Mouse (Mus musculus): Measurements from ENCODE around the gene Gm47289.
A peak's percentile ranks its signal among the peaks of the same experiment; 100 is the strongest.

Gm47289 gene

DNA sequence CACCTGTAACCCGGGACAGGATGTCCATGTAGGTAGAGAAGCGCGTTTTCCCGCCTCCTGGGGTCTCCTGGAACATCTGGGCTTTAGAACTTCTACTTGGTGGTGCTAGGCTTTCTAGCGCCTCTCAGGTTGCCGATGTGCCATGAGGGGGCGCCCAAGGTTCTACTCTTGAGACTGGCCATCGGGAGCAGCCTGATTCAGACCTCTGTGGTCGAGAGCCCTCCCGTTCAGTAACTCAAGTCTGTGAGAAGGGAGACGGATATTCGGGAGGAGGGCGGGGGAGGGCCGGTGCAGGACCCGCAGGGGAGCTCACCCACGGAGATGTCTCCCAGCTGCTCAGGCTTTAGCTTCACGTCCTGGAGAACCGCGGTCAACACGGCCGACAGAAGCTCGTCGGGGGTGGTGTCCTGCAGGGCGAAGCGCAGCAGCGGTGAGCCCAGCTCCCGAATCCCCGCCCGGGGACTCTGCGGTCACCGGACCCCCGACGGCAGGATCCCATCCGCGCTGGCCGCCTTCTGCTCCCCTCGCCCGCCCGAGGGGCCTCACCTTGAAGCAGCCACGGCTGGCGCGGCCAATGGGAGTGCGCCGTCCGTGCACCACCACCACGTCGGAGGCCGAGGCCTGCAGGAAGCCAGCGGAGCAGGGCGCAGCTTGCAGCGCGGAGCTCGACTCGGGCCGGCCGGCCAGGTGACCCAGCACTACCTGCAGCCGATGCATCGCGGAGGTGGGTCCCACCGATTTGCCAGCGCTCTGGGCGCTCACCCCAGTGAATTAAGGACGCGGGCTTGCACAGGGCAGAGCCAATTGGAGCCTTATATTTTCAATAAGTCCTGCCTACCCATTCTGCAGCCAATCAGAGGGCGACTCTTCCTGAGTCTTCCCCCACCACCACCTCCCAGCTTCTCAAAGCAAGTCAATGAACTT lies 2.4 kb upstream of the Gm47289 start, which contains the start of gene Acaa1b:
TSS of gene Acaa1b (minus strand) at position 816 of the 924 bp plus-strand sequence.
- peak; percentile 28 for ATAC-seq (ENCODE audit: insufficient number of reproducible peaks, low FRiP score, low TSS enrichment)

DNA sequence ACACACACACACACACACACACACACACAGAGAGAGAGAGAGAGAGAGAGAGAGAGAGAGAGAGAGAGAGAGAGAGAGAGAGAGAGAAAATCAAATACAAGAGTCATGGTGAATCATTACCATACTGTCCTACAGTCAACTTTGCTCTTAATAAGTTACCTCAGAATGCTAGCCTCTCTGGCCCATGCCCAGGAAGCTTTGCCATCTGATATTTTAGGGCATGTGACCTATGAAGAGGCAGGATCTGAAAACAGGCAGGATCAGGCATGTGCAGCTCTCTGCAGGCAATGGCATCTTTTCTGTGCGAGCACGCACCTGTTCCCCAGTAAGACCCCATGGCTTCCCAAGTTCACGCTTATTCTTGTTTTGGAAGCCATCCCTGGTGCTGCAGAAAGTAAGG lies 1.7 kb downstream of the Gm47289 start:
- ATAC-seq (ENCODE audit: insufficient number of reproducible peaks, low FRiP score, low TSS enrichment), result no peak

DNA sequence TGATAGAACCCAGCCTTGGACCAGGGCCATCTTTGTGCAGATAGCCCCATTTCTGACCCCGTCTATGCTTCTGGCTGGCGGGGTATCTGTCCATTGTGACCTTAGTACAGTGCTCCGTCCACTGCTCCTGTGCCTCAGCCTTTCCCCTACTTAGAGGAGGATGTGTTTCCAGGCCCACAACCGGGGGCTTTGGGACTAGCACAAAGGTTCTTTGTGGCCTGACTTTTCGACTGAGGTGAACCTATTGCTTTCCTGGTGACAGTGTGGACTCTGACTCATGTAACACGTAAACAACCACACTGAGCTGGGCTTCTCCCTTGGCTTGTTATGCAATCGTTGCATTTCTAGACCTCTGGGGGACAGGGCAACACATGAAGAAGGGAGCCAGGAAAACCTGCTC lies 5.8 kb downstream of the Gm47289 start:
- no peak for ATAC-seq (ENCODE audit: insufficient number of reproducible peaks, low FRiP score, low TSS enrichment)

DNA sequence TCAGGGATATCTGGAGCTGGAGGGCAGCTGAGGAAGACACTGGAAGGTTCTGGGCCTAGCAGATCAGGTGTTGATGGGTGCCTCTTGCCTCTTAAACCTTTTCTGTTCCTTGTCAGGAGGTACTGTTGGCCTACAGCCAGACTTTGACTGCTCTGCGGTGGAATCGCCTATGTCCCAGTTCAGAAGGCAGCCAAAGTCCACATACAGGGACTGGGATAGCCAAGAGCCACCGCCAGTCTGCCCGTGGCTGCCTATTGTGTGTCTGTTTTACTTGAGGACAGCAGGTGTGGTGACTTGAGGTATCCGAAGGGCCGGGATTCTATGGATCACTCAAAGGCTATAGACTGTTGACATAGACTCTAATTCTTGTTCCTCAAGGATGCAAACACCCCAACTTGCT lies 6.6 kb downstream of the Gm47289 start:
- ATAC-seq (ENCODE audit: insufficient number of reproducible peaks, low FRiP score, low TSS enrichment), result no peak

DNA sequence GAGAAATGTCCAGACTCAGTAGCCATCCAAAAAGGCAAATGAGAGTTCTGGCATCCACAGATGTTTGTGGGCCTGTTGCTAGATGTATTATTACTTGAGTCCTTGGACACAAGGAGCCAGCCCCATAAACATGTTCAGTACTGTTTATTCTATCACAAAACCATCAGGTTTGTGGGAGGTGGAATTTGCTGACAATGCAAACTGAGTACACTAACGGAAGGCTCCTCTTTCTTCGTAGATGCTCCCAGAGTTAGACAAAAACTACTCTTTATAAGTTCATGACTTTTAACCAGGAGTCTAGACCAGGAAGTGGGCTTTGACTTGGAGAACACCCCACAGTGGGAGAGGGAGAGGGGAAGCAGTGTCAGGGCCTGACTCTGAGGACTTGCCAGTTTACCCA lies 8.6 kb downstream of the Gm47289 start:
- no peak for ATAC-seq (ENCODE audit: insufficient number of reproducible peaks, low FRiP score, low TSS enrichment)

DNA sequence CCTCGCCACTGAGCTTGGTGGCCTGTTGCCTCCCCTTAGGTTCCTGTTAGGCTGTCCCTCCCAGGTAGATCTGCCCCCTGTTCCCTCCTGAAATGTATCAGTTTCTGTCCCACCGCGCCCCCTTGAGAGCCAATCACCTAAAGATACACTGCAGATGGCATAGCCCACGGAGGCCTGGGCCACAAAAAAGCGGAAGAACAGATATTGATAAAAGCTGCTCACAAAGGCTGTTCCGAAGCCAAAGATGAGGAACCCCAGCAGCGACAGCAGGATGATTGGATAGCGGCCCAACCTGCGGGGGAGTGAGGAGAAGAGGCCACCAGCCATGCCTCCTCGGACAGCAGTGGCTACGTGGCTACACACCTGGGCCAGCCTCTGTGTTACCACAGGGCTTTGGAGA lies 20.3 kb downstream of the Gm47289 start:
- no peak for ATAC-seq (ENCODE audit: insufficient number of reproducible peaks, low FRiP score, low TSS enrichment)

DNA sequence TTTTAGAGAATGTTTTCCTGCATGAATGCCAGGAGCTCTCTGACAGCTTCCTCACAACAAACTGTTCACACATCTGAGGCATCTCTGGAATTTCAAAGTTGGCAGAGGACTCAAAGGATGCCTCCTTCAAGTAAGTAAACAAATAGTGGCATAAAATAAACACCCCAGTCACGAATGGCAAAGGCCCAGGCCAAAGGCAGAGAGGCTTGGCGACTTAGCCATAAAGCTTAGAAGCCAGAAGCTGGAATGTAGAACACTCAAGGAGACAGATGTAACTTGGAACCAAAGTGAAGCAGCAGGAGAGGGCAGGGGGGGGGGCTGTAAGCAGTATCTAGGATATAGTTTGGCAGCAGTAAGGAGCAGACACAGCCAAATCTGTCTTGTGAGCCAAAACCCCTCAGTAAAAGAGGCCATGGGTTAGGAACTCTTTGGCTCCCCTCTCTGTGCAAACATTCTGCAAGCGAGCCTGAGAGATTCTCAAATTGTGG lies 22.3 kb downstream of the Gm47289 start:
- no peak for ATAC-seq (ENCODE audit: insufficient number of reproducible peaks, low FRiP score, low TSS enrichment)

DNA sequence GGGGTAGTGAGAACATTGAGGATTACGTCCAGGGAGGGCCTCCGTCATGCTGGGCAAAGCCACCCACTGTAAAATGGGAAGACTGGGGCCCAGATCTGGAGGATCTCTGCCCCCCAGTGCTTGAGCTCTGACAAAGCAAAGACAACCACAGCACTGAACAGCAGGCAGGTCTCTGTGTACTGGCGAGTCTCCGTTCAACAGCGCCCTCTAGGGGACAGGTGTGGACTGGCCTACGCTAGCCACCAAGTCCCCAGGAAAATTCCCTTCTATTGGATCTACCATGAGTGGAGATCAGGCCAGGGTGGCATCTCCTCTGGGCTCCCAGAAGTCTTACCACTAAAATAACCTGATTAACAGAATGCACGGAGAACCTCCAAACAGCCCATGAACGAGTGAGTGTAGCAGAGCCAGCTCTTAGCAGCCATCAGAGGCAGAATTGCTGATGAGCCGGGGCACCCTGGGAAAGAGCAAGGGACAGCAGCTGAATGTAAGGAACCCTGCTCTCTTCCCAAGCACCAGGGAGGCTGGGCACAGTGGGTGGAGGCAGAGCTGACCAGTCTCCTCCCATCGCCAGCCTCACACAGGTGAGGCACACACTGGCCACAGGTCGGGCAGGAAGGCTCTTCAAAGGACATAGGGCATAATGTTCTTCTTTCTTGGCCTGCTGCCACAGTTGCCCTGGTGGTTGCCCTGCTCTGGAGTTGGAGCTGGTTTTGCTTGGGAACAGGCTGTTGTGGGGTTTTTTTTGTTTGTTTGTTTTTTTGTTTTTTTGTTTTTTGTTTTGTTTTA lies 33.4 kb downstream of the Gm47289 start:
- no peak for ATAC-seq (ENCODE audit: insufficient number of reproducible peaks, low FRiP score, low TSS enrichment)

DNA sequence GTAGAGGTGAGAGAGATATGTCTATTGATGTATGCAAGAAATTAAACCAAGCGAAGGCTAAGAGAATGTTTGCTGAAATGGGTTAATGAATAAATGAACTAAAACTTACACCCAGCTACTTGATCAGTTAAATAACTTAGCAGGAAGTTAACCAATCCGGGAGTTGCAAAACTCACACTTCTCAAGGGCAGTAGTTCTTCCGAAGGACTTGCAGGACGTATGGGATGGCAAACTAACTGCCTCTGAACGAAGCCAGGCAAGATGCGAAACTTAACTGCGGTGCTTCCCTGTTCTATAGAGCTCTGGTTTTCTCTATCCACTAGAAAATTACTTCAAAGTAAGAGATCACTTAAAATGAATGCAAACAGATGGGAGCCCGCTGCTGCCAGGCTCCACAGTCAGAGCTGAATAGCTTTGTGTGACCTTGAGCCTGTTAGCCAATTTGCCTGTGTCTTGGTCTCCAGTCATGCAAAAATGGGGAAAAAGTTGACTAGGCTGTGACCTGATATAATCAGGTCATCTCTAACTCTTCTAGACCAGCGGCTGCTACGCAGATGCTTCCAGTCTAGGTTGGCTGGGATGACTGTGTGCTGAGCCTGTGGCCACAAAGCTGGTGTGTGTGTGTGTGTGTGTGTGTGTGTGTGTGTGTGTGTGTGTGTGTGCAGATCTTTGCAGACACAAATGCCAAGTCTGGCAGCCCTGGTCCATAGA lies 40.3 kb downstream of the Gm47289 start:
- no peak for ATAC-seq (ENCODE audit: insufficient number of reproducible peaks, low FRiP score, low TSS enrichment)

DNA sequence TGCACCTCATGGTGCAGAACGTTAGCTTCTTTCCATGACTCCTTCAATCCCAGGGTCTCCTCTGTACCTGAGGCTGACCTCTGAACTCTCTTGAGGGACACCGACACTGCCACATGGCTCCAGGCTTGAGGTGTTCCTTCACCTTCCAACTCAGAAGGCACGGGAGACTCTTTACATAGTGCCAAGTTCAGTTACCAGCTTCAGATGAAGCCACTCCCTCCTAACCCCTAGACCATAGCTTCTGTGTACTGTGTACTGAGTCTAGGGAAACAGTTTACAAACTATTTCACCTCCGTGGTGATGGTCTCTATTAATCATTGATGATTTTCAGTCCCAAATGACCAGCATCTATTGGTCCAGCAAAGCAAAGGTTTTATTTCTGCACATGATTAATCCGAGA lies 42.7 kb downstream of the Gm47289 start:
- no peak for ATAC-seq (ENCODE audit: insufficient number of reproducible peaks, low FRiP score, low TSS enrichment)

DNA sequence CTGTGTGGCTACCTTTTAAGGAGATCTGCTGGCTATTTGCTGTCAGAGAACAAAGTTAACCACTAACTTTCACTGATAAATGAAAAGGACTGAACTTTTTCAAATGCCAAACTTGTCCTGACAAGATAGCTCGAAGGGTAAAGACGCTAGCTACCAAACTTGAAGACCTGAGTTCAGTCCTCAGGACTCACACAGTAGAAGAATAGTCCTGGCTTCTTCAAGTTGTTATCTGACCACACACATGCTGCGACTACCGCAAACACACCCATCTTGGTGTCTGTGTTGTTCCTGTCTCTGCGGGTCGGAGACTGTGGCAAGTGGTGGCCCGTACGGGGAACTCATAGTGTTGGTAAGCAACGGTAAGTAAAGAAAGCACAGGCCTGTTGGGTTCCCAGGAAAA lies 44.7 kb downstream of the Gm47289 start:
- no peak for ATAC-seq (ENCODE audit: insufficient number of reproducible peaks, low FRiP score, low TSS enrichment)

DNA sequence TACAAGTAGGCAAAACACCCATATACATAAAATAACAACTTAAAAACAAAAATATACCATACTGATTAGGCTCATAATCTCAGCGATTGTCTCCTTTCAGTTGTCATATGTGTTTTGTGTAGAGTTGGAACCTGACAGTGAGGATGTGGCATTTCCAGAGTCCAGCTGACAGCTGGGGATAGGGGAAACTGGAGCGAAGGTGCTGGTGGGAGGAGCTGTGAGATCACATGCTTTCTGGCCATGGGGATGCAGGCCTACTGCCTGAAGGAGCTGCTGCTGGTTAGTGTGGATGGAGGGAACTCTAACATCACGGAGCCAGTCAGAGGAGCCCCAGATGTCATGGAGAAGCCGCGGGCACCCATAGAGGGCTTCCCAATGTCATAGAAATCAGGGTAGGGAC lies 46.8 kb downstream of the Gm47289 start:
- no peak for ATAC-seq (ENCODE audit: insufficient number of reproducible peaks, low FRiP score, low TSS enrichment)

DNA sequence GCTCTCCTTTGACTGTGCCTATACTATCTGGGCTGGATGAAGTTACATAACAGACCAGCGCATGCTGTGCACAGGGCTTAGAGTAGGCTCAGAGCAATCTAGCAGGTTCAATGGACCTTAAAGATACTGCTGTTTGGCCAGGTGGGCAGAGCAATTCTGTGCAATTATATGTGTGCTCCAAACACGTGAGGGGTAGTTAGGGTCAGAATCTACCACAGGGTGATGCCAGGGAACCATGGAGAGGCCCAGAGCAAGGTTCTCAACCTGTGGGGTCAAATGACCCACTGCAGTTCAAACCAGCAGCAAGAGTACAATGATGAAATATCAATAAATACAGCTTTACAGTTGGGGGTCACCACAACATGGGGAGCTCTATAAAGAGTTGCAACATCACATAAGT lies 47.7 kb downstream of the Gm47289 start:
- no peak for ATAC-seq (ENCODE audit: insufficient number of reproducible peaks, low FRiP score, low TSS enrichment)

DNA sequence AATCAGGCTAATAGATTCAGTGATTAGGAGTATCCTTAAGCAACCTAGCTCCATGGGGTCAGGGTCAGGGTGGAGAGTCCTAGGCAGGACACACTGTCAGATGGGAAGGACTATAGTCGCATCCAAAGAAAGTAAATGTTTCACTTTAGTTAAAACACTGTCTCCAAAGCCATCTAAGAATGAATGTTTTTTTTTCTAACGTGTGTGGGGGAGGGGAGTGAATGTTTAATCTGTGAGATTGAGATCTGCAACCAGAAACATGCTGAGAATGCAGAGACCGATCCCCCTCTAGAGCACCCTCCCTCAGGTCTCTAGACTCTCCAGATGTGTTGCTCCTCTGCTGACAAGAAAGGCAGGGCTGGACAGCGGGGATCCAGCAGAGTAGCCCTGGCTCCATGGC lies 48.2 kb downstream of the Gm47289 start:
- no peak for ATAC-seq (ENCODE audit: insufficient number of reproducible peaks, low FRiP score, low TSS enrichment)

DNA sequence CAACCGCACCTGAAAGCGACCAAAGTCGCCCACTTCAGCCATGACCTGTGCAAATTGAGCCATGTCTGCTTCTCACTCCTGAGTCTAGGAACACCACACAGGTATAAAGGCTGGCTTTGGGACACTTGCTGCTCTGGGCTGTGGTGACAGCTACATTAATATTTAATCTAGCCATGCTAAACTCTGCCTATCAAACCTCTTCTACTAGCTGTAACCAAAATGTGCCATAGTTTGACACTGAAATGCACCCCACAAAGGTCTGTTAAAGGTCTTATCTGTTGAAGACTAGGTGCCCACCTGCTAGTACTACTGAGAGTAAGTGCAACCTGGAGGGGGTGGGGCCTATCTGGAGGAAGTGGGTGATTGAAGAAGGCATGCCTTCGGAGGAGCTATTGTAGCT lies 50.0 kb downstream of the Gm47289 start, which contains the start of gene Slc22a13:
TSS of gene Slc22a13 (minus strand) at position 101 of the 400 bp plus-strand sequence.
- no peak for ATAC-seq (ENCODE audit: insufficient number of reproducible peaks, low FRiP score, low TSS enrichment)
